Mouse (Mus musculus) kidney, embryonic 15.5 days (tissue): ENCODE results near the gene Cep170b. TPM values are rescaled to one million over a fixed set of nuclear protein-coding genes. Genes with fewer than 3 reads are reported as not detected.

Source experiments
- ATAC-seq: fragments of 200-750 bp; cut with Nextera tagmentation; replicated peaks from 2 replicates; pipeline ENCODE4 v1.8.0; 2017; ENCODE audit warnings: moderate TSS enrichment; ENCODE audit not compliant: low FRiP score
- H3K27ac ChIP-seq: fragments of 300-500 bp; sonication (generic); 2 replicates; pipeline ENCODE4 v1.5.1; 2015; ENCODE audit warnings: mild to moderate bottlenecking, inconsistent platforms
- H3K27me3 ChIP-seq: fragments of 300-500 bp; sonication (generic); 2 replicates; pipeline ENCODE4 v1.6.1; 2015; ENCODE audit warnings: inconsistent platforms
- H3K36me3 ChIP-seq: fragments of 300-500 bp; sonication (generic); 2 replicates; pipeline ENCODE4 v1.6.1; 2015; ENCODE audit warnings: inconsistent platforms
- H3K4me1 ChIP-seq: fragments of 300-500 bp; sonication (generic); 2 replicates; pipeline ENCODE4 v1.6.1; 2015; ENCODE audit warnings: inconsistent platforms
- H3K4me2 ChIP-seq: fragments of 300-500 bp; sonication (generic); 2 replicates; pipeline ENCODE4 v1.6.1; 2015; ENCODE audit warnings: moderate library complexity, mild to moderate bottlenecking, inconsistent platforms
- H3K4me3 ChIP-seq: fragments of 300-500 bp; sonication (generic); replicated peaks from 2 replicates; pipeline ENCODE4 v1.5.1; 2015; ENCODE audit warnings: mild to moderate bottlenecking, inconsistent platforms
- H3K9ac ChIP-seq: fragments of 300-500 bp; sonication (generic); 2 replicates; pipeline ENCODE4 v1.6.1; 2015; ENCODE audit warnings: mild to moderate bottlenecking, inconsistent platforms
- H3K9me3 ChIP-seq: fragments of 300-500 bp; sonication (generic); replicated peaks from 2 replicates; pipeline ENCODE4 v1.6.1; 2016; ENCODE audit warnings: inconsistent platforms
- WGBS: fragments of 180-500 bp; shearing (Covaris S2); methylation state at CpG from one replicate; pipeline ENCODE4 v1.1.7; 2015; ENCODE audit warnings: mixed read lengths; 5-methylcytosine and 5-hydroxymethylcytosine counted together
- polyA plus RNA-seq: library from polyadenylated mRNA; unstranded; fragments of >200 nt; fragmentation: Nextera tagmentation; extraction: Ambion mirVana; gene quantifications from 2 replicates; pipeline ENCODE4 v1.2.1, GENCODE M21; 2015

Gene Cep170b
- polyA plus RNA-seq, 1 experiment from 2014 or later: 15.8 TPM

DNA sequence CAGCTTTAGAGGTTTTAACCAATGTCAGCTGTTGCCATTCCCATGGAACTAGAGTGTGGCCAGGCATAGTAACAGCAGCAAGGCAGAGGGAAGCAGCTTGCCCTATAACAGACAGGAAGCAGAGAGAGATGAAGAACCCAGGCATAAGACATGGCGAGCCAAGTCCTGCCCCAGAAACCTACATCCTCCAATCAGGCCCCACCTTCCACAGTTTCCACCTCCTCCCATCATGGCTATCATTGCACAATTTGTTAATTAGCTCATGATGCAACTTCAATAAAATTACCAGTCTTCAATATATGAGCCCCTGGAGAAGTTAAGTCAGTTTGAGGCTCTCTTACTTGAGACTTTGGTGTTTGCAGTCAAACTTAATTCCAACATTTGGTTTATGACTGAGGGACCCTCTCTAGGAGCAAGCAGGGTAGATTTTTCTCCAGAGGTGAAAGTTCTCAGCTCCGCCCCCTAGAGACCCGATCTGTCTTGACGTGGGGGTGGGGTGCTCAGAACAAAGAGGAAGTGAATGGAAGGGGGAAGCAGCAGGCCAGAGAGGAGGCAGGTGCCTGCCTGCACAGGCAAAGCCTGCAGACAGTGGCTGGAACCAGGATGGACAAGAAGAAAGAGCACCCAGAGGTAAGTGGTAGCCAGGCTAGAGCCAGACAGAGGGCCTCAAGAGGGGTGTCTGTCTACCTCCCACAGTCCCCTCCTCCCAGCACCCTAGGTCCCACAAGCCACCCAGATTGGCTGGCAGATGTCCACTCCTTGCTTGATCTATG, 40.1 kb downstream of the Cep170b start, which contains the start of gene Pld4:
TSS of gene Pld4 (plus strand) at position 502 of the 773 bp plus-strand sequence.
- H3K36me3 ChIP-seq: no peaks in the 10 kb centered on the region
- H3K4me3 ChIP-seq: no peak within 1 kb of the TSS
- H3K27me3 ChIP-seq: no peaks in the 10 kb centered on the region
- 0 out of 2 replicates have a peak, but pooled peaks cover 3% of the 10 kb centered on the region for H3K4me1 ChIP-seq
- no peak within 1 kb of the TSS for H3K4me2 ChIP-seq
- no peak within 1 kb of the TSS for H3K27ac ChIP-seq
- no peaks in the 10 kb centered on the region for H3K9me3 ChIP-seq
- no peak for ATAC-seq
- WGBS: 37% methylated on average over 4 of the region's 4 CpGs
- no peak within 1 kb of the TSS for H3K9ac ChIP-seq

DNA sequence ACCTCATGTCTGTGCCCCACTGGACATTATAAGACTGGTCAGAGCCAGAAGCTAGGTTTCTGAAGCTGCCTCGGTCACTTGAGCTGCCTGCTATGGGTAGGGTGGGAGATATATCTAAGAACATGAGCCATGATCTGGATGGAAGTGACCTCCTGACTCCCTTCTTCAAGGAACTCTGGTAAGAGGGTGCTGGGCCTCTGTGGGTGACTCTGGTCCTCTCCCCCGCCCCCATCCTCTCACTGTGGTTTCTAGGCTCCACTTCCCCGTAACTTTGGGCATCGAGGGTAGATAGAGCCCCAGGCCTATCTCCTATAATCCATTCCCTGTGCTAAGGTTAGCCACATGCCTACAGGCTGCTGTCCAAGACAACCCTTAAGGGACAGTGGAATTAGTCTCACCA, 41.2 kb downstream of the Cep170b start:
- Histone ChIP-seq H3K4me3 (no peak overlapping the region), H3K36me3 (no peaks in the 10 kb centered on the region), H3K4me1 (0 out of 2 replicates have a peak, but pooled peaks cover 3% of the 10 kb centered on the region), H3K27me3 (no peaks in the 10 kb centered on the region), H3K4me2 (no peak overlapping the region), H3K9me3 (no peaks in the 10 kb centered on the region), H3K9ac (no peak overlapping the region), H3K27ac (no peak overlapping the region)
- 85% methylated on average over 4 of the region's 4 CpGs for WGBS
- no peak for ATAC-seq

DNA sequence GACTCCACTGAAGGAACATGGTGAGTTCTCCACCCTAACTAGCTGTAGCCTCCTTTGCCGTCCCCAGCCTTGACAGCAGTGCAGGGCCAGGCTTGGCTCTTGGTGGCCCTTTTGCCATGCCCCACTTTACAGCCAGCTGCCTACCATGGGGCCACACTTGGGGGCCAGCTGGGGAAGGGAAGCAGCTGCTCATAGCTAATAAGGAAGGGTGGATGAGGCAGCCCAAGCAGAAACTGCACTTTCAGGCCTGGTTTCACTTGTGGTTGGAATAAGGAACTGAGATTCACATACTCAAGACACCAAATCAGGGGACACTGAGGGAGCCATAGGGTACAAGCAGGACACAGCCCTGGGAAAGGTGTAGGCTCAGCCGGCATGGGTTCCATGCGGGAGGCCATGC, 41.8 kb downstream of the Cep170b start:
- no peak for ATAC-seq
- WGBS: 76% methylated on average over 3 of the region's 3 CpGs

DNA sequence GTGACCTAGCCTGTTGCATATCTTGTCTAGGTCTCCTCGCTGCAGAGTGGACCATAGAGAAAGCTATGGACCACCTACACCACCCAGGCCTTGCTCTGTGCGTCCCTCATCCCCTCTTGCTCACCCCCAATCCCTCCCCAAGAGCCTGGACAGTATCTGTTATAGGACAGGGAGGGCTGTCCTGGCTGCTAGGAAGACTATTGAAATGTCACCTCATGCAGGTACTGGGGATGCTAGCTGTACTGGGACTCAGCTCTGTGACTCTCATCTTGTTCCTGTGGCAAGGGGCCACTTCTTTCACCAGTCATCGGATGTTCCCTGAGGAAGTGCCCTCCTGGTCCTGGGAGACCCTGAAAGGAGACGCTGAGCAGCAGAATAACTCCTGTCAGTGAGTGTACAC, 42.9 kb downstream of the Cep170b start:
- H3K4me3 ChIP-seq: no peak overlapping the region
- H3K36me3 ChIP-seq: no peaks in the 10 kb centered on the region
- H3K4me2 ChIP-seq: no peak overlapping the region
- H3K27me3 ChIP-seq: no peaks in the 10 kb centered on the region
- no peak overlapping the region for H3K9ac ChIP-seq
- 0 out of 2 replicates have a peak, but pooled peaks cover 3% of the 10 kb centered on the region for H3K4me1 ChIP-seq
- no peak for ATAC-seq
- 91% methylated on average over 4 of the region's 4 CpGs for WGBS
- no peak overlapping the region for H3K27ac ChIP-seq
- H3K9me3 ChIP-seq: no peaks in the 10 kb centered on the region

More for the DNA sequence above, 41.8 kb downstream of the Cep170b start:
- H3K4me3 ChIP-seq: no peak overlapping the region
- no peak overlapping the region for H3K27ac ChIP-seq
- H3K4me2 ChIP-seq: no peak overlapping the region
- H3K36me3 ChIP-seq: no peaks in the 10 kb centered on the region
- no peaks in the 10 kb centered on the region for H3K9me3 ChIP-seq
- no peaks in the 10 kb centered on the region for H3K27me3 ChIP-seq
- H3K4me1 ChIP-seq: 0 out of 2 replicates have a peak, but pooled peaks cover 3% of the 10 kb centered on the region
- no peak overlapping the region for H3K9ac ChIP-seq

DNA sequence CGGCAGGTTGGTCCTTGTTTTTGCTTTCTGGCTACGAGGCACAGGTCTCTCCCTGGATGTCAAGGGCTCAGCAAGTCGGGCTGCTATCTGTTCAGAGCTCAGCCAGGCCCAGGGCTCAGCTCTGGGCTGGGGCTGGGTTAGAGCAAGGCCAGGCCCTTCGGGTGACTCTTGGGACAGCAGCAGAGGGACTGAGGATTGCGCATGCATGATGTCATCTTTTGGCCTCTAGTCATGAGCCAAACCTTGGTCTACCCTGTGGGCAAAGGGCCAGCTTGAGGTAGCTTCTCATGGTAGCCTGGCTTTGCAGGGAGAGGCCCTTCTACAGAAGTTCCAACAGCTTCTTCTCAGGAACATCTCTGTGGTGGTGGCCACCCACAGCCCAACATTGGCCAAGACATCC, 43.9 kb downstream of the Cep170b start:
- Histone ChIP-seq H3K4me1 (0 out of 2 replicates have a peak, but pooled peaks cover 3% of the 10 kb centered on the region), H3K27ac (no peak overlapping the region), H3K4me3 (no peak overlapping the region), H3K36me3 (no peaks in the 10 kb centered on the region), H3K27me3 (no peaks in the 10 kb centered on the region), H3K4me2 (no peak overlapping the region), H3K9ac (no peak overlapping the region), H3K9me3 (no peaks in the 10 kb centered on the region)
- ATAC-seq: no peak
- WGBS: 81% methylated on average over 5 of the region's 5 CpGs

DNA sequence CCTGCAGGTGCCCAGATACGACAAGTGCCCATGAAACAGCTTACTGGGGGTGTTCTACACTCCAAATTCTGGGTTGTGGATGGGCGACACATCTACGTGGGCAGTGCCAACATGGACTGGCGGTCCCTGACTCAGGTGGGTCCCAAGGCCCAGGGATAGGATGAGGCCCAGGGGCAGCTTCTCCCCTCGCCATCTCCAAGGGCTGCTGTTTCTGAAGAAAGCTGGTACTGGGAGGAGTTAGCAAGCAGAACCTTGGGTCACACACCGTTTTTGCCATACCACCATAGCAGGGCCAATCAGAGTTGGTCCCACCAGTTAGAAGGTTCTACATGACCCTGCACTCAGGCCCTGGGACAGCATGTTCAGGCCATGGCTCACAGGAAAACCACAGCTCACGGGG, 44.7 kb downstream of the Cep170b start:
- Histone ChIP-seq H3K27ac (no peak overlapping the region), H3K4me2 (no peak overlapping the region), H3K4me3 (no peak overlapping the region), H3K4me1 (0 out of 2 replicates have a peak, but pooled peaks cover 3% of the 10 kb centered on the region), H3K9ac (no peak overlapping the region), H3K36me3 (no peaks in the 10 kb centered on the region), H3K27me3 (no peaks in the 10 kb centered on the region), H3K9me3 (no peaks in the 10 kb centered on the region)
- 92% methylated on average over 7 of the region's 7 CpGs for WGBS
- no peak for ATAC-seq

DNA sequence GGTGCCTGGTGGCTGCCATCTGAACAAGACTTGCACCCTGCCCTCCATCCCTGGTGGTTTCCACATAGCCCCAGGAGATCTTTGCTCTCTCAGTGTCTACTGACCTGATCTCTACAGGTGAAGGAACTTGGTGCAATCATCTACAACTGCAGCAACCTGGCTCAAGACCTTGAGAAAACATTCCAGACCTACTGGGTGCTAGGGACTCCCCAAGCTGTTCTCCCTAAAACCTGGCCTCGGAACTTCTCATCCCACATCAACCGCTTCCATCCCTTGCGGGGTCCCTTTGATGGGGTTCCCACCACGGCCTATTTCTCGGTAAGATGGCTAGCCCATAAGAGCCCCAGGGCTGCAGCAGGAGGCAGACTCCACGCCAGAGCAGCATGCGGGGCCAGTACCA, 46.3 kb downstream of the Cep170b start:
- Histone ChIP-seq H3K4me1 (no peaks in the 10 kb centered on the region), H3K27ac (no peak overlapping the region), H3K4me2 (no peak overlapping the region), H3K27me3 (no peaks in the 10 kb centered on the region), H3K9me3 (no peaks in the 10 kb centered on the region), H3K4me3 (no peak overlapping the region), H3K9ac (no peak overlapping the region), H3K36me3 (no peaks in the 10 kb centered on the region)
- no peak for ATAC-seq
- WGBS: 93% methylated on average over 7 of the region's 7 CpGs

DNA sequence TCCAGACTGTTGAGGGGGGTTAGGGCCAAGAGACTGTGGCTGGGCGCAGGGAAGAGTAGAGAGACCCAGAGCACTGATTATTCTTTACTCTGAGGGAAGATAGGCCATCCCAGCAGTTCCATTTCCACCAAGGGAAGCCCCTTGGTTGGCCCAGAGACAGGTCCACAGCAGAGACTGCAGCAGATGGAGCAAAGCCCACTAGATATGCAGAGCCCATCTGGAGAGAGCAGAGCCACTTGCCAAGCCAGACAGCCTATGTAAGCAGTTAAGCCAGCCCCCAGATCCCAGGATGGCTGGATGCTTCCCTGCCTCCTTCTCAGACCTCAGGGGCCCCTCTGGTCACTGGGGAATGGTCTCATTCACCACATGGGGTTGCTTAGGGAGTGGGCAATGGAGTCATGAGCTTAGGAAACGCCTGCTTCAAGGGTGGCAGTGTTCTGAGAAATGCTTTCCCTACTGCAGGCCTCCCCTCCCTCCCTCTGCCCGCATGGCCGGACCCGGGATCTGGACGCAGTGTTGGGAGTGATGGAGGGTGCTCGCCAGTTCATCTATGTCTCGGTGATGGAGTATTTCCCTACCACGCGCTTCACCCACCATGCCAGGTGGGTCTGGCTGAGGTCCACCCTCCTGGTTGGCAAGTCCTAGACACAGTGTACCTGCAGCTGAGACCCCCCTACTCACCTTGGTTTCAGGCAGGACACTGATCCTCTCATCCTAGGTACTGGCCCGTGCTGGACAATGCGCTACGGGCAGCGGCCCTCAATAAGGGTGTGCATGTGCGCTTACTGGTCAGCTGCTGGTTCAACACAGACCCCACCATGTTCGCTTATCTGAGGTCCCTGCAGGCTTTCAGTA, 47.0 kb downstream of the Cep170b start:
- no peak for ATAC-seq
- WGBS: 90% methylated on average over 16 of the region's 16 CpGs
- no peaks in the 10 kb centered on the region for H3K27me3 ChIP-seq

DNA sequence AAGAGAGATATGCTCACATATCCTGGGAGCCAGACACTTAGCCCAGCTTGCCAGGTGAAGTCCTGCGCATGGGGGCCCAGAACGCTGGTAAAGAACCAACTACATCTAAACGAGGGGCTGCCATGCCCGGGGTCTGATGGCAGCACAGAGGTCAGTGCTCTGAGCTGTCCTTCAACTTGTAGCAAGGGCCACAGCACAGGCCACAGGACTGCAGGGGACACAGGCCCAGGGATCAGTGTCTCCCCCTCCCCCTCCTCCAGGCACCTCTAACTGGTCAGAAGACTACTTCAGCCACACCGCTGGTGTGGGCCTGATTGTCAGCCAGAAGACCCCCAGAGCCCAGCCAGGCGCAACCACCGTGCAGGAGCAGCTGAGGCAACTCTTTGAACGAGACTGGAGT, 47.9 kb downstream of the Cep170b start:
- Histone ChIP-seq H3K4me2 (no peak overlapping the region), H3K27me3 (no peaks in the 10 kb centered on the region), H3K4me3 (no peak overlapping the region), H3K4me1 (no peaks in the 10 kb centered on the region), H3K9ac (no peak overlapping the region), H3K36me3 (no peaks in the 10 kb centered on the region), H3K9me3 (no peaks in the 10 kb centered on the region), H3K27ac (no peak overlapping the region)
- WGBS: 84% methylated on average over 8 of the region's 8 CpGs
- ATAC-seq: no peak

More for the DNA sequence above, 47.0 kb downstream of the Cep170b start:
- Histone ChIP-seq H3K9ac (no peak overlapping the region), H3K4me2 (no peak overlapping the region), H3K4me1 (no peaks in the 10 kb centered on the region), H3K27ac (no peak overlapping the region), H3K4me3 (no peak overlapping the region), H3K9me3 (no peaks in the 10 kb centered on the region), H3K36me3 (no peaks in the 10 kb centered on the region)

DNA sequence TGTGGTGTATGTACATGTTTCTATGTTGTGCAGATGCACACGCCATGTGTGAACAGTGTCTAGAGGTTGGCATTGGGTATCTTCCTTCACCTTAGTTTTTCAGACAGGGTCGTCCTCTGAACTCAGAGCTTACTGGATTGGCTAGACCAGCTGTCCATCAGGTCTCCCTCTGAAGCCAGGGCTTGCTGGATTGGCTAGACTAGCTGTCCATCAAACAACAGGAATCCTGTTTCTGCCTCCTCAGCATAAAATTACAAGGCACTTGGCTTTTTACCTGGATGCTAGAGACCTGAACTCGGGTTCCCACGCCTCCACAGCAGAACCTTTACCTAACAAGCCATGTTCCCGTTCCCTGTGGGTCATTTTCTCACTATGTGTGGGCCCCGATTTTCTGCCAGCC, 48.8 kb downstream of the Cep170b start:
- no peaks in the 10 kb centered on the region for H3K36me3 ChIP-seq
- H3K27me3 ChIP-seq: no peaks in the 10 kb centered on the region
- H3K4me3 ChIP-seq: no peak overlapping the region
- no peaks in the 10 kb centered on the region for H3K9me3 ChIP-seq
- H3K4me1 ChIP-seq: no peaks in the 10 kb centered on the region
- no peak overlapping the region for H3K9ac ChIP-seq
- WGBS: 84% methylated on average over 6 of the region's 6 CpGs
- no peak overlapping the region for H3K4me2 ChIP-seq
- no peak overlapping the region for H3K27ac ChIP-seq
- no peak for ATAC-seq

DNA sequence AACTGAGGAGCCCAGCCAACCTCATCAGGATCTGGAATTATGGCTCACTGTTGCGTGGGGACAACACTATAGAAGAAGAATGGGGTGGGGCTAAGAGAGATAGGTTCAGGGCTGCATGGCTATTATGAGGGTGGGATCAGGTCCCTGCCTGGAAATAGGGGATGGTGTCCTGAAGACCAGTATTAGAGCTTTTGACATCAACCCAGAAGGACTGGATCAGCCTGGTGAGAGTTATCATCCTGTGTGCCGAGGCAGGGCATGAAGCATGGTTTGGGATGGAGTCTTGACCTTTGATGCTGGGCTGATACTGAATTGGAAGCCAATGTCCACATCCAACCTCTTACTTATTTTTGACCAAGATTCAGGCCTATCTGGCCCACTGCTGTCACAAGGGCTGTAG, 49.5 kb downstream of the Cep170b start:
- WGBS: 93% methylated on average over 2 of the region's 2 CpGs

DNA sequence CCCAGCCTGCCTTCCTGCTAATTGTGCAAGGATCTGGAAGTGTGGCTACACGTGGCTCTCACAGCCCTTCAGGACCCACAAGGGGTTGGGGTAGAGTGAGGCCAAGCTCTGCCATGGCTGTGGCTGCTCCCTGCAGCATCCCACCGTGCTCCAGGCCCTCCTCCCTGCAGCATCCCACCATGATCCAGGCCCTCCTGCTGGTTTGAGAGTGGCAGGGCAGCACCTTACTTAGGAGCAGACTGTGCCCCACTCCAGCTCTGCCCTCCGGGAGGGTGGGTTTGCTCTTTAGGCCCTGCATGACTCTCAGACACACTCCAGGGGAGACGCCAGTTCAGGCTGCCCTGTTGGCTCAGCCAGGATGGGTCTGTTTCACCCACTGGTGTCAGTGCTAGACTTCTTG, 50.1 kb downstream of the Cep170b start:
- WGBS: 79% methylated on average over 4 of the region's 4 CpGs
- H3K9ac ChIP-seq: no peak overlapping the region
- ATAC-seq: no peak
- H3K4me2 ChIP-seq: no peak overlapping the region
- H3K4me3 ChIP-seq: no peak overlapping the region
- H3K36me3 ChIP-seq: no peaks in the 10 kb centered on the region
- no peaks in the 10 kb centered on the region for H3K27me3 ChIP-seq
- no peaks in the 10 kb centered on the region for H3K9me3 ChIP-seq
- H3K4me1 ChIP-seq: no peaks in the 10 kb centered on the region
- H3K27ac ChIP-seq: no peak overlapping the region

More for the DNA sequence above, 49.5 kb downstream of the Cep170b start:
- H3K36me3 ChIP-seq: no peaks in the 10 kb centered on the region
- H3K27ac ChIP-seq: no peak overlapping the region
- no peak for ATAC-seq
- H3K27me3 ChIP-seq: no peaks in the 10 kb centered on the region
- H3K9ac ChIP-seq: no peak overlapping the region
- no peak overlapping the region for H3K4me3 ChIP-seq
- no peaks in the 10 kb centered on the region for H3K4me1 ChIP-seq
- H3K4me2 ChIP-seq: no peak overlapping the region
- no peaks in the 10 kb centered on the region for H3K9me3 ChIP-seq
